Mouse (Mus musculus) adipocyte (in vitro differentiated cells): Measurements from ENCODE around the gene Olfr727.

Source experiments
- DNase-seq: peaks from one replicate; pipeline ENCODE4 v3.0.0-alpha.2; 2016; ENCODE audit warnings: low spot score

Gene Olfr727

DNA sequence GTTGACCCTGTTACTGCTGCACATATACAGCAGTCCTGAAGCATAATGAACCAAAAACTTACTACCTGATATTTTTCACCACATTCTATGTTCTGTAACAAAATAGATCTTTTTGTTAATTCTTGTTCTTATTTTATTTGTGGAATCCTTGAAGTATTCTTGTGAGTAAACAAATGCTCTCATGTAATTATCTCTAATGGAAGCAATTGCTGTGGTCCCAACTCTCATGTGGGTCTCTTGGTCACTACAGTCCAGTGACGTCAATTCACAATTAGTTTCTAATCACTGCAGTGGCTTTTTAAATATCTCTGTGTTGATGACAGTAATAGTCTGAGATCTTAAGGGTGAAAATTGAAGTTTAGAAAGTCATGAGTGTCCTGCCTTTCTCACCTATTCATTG lies at the start of gene Olfr727:
Gene Olfr727 (plus strand): TSS at position 301 of the 400 bp plus-strand sequence.
- no peak for DNase-seq

DNA sequence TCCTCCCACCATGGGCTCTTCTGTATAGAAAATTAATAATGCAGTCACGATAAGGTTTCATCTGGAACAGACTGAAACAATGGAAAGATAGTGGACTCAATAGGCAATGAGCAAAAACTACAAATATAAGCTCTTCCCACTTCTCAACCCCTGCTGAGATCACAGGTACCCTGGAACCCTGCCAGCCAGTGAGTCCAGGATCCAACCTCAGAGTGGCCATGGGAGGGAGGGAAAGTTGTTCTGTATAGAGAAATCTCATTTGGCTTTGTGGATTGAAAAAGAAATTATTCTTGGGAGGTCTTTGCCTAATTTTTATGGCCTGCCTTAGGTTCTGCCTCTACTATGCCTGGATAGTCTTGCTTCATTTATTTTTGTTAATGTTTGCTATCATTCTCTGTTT lies 32.1 kb upstream of the Olfr727 start, which contains the start of gene Olfr726:
Gene Olfr726 (minus strand): TSS at position 101 of the 400 bp plus-strand sequence.
- DNase-seq = no peak

DNA sequence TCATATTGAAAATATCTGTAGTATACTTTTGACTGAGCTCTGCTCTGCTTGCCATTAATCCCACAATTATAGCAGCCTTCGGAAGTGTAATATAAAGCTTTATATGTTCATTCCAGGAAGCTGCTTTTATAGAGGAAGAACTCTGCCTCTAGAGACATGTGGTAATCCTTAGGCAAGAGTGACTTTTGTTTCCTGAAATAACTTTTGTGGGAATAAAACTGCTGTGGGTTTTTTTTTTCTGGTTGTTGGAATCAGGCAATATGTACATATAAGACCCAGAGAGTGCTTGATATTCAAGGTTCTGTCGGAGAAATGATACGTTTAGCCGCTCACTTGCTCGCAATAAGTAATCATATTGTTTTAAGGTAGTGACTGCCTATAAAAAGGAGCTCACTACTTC lies 19.6 kb downstream of the Olfr727 start, which contains the start of gene Olfr728:
Gene Olfr728 (minus strand): TSS at position 101 of the 400 bp plus-strand sequence.
- DNase-seq = no peak

DNA sequence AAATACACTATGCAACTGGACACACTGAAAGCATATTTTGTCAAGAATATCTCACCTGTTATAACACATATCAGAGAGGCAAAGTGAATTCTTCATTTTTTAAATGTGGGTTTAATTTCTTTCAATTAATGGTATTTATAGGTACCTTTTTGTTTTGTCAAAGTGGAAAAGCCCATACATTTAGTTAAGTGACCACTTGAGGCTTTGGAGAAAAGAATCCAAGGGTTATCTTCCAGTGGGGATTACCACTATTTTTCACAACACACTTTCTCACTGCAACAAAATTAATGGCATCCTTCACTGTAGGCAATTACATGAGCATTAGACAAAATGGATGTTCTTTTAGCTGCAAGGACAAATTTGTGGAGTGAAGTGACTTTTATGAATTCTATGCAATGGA lies 29.8 kb downstream of the Olfr727 start, which contains the start of gene Olfr729:
Gene Olfr729 (minus strand): TSS at position 101 of the 400 bp plus-strand sequence.
- no peak for DNase-seq
